ENCODE assay signal across 8 mouse cellular contexts in genomic region chr15:27783541-27784125, GRCm38 (mm10).
DNase-seq lines count a peak whose midpoint lies in the region; ATAC-seq lines count a peak whose summit lies in the region.

No protein-coding gene starts in this region.

- peak; percentile 64 for ATAC-seq in activated CD4-positive, CD25-positive, alpha-beta regulatory T cell, adult 4 months
- no peak for ATAC-seq in heart, embryonic 11.5 days (replicated peaks; ENCODE audit: insufficient number of reproducible peaks, low FRiP score, low TSS enrichment)
- ATAC-seq in kidney, embryonic 16.5 days (ENCODE audit: low FRiP score, low TSS enrichment) = no peak

- peak overlapping the region; percentile 91 for H3K27ac ChIP-seq in heart, embryonic 11.5 days (ENCODE audit: low read depth, low read length)
- peak overlapping the region; percentile 91 for H3K27ac ChIP-seq in kidney, embryonic 16.5 days (ENCODE audit: low read length)

- H3K4me2 ChIP-seq in heart, embryonic 11.5 days = peak overlapping the region; percentile 36
- H3K4me2 ChIP-seq in kidney, embryonic 16.5 days (replicated peaks; ENCODE audit: low read depth, low read length) = peak overlapping the region; percentile 41

- H3K27me3 ChIP-seq in heart, embryonic 11.5 days (ENCODE audit: control insufficient read depth, insufficient read depth, low read length) = no peaks in the 10 kb centered on the region
- H3K27me3 ChIP-seq in kidney, embryonic 16.5 days (ENCODE audit: insufficient read depth, low read length) = no peaks in the 10 kb centered on the region
- H3K27me3 ChIP-seq in splenic B cell, adult 2 months (ENCODE audit: control insufficient read depth, insufficient read depth, low read length, poor library complexity, severe bottlenecking) = no peaks in the 10 kb centered on the region

- H3K4me1 ChIP-seq in heart, embryonic 11.5 days (ENCODE audit: control insufficient read depth, insufficient read depth, low read length) = peaks cover 91% of the 10 kb centered on the region
- peaks cover 96% of the 10 kb centered on the region for H3K4me1 ChIP-seq in kidney, embryonic 16.5 days (ENCODE audit: insufficient read depth, low read length)

- WGBS in heart, embryonic 11.5 days (ENCODE audit: insufficient replicate concordance) = 23% methylated on average over 12 of the region's 12 CpGs
- WGBS in kidney, embryonic 16.5 days = 23% methylated on average over 12 of the region's 12 CpGs

- H3K9ac ChIP-seq in heart, embryonic 11.5 days (ENCODE audit: low read depth, low read length) = peak overlapping the region; percentile 1
- peak overlapping the region; percentile 53 for H3K9ac ChIP-seq in kidney, embryonic 16.5 days (replicated peaks; ENCODE audit: low read length)

- H3K36me3 ChIP-seq in heart, embryonic 11.5 days (ENCODE audit: control insufficient read depth, insufficient read depth, low read length) = no peaks in the 10 kb centered on the region
- no peaks in the 10 kb centered on the region for H3K36me3 ChIP-seq in kidney, embryonic 16.5 days (ENCODE audit: insufficient read depth, low read length)
- no peaks in the 10 kb centered on the region for H3K36me3 ChIP-seq in splenic B cell, adult 2 months (ENCODE audit: control insufficient read depth, insufficient read depth, low read length, poor library complexity, severe bottlenecking)

- no peaks in the 10 kb centered on the region for H3K9me3 ChIP-seq in heart, embryonic 11.5 days (replicated peaks; ENCODE audit: control insufficient read depth, low read length)
- no peaks in the 10 kb centered on the region for H3K9me3 ChIP-seq in kidney, embryonic 16.5 days (ENCODE audit: low read length)

- H3K4me3 ChIP-seq in heart, embryonic 11.5 days (ENCODE audit: low read depth, low read length) = no peak overlapping the region
- H3K4me3 ChIP-seq in kidney, embryonic 16.5 days (ENCODE audit: low read length) = peak overlapping the region; percentile 13; the same call in 1 of the 2 replicates

- peak; percentile 48 for DNase-seq in 3T3-L1 (ENCODE audit: low read depth, low spot score)
- DNase-seq in lung, postnatal 25 days (ENCODE audit: low spot score) = peak; percentile 62
- DNase-seq in splenic B cell, adult 2 months (ENCODE audit: low read depth, low spot score) = peak; percentile 69
- no peak for DNase-seq in right cerebral cortex, postnatal 25 days
- no peak for DNase-seq in left cerebral cortex, adult 9 months (ENCODE audit: low spot score in 2 of 2)

Comparison
In these comparisons a context has a peak if more than half of its experiments do, and no peak if none do; other contexts are left out.
1. DNase-seq: peak in 3T3-L1 (single experiment), lung, postnatal 25 days (single experiment) and splenic B cell, adult 2 months (single experiment); none in right cerebral cortex, postnatal 25 days (single experiment) and left cerebral cortex, adult 9 months (0 of 2).